Mouse (Mus musculus) MEL (cell line): Measurements from ENCODE around the gene Kndc1. TPM values are rescaled to one million over a fixed set of nuclear protein-coding genes. Genes with fewer than 3 reads are reported as not detected.

Experiments used
- DNase-seq: peaks from one replicate; pipeline ENCODE4 v3.0.0; 2011; ENCODE audit warnings: low read depth, low spot score
- H3K27ac ChIP-seq: 2 replicates; pipeline ENCODE4 v1.5.1; 2012; ENCODE audit warnings: low read depth, mild to moderate bottlenecking, control low read depth, low read length, moderate library complexity; ENCODE audit not compliant: control insufficient read depth
- H3K27me3 ChIP-seq, 2 experiments: fragments of 150-350 bp in 1 of 2; sonication (generic) in 1 of 2; 2 replicates each; pipeline ENCODE4 v1.6.1; 2012; ENCODE audit warnings: low read length in 2 of 2, mild to moderate bottlenecking in 2 of 2, improper control_type of control experiment in 1 of 2, moderate library complexity in 1 of 2; ENCODE audit not compliant: insufficient read depth in 2 of 2, control insufficient read depth in 1 of 2
- H3K36me3 ChIP-seq, 2 experiments: 2 replicates each; pipeline ENCODE4 v1.6.1; 2012 to 2014; ENCODE audit warnings: low read length in 2 of 2, improper control_type of control experiment in 1 of 2, inconsistent platforms in 1 of 2, mild to moderate bottlenecking in 1 of 2; ENCODE audit not compliant: insufficient read depth in 2 of 2, control insufficient read depth in 1 of 2
- H3K4me1 ChIP-seq, 2 experiments: fragments of 150-350 bp in 1 of 2; sonication (generic) in 1 of 2; 2 replicates each; pipeline ENCODE4 v1.6.1; 2012; ENCODE audit warnings: low read length in 2 of 2, improper control_type of control experiment in 1 of 2, mild to moderate bottlenecking in 1 of 2; ENCODE audit not compliant: insufficient read depth in 2 of 2, control insufficient read depth in 1 of 2
- H3K4me3 ChIP-seq, 2 experiments: fragments of 150-350 bp in 1 of 2; sonication (generic) in 1 of 2; 2 replicates each; pipeline ENCODE4 v1.5.1; 2012; ENCODE audit warnings: low read depth in 2 of 2, low read length in 2 of 2, mild to moderate bottlenecking in 2 of 2, moderate library complexity in 2 of 2, control low read depth in 1 of 2, improper control_type of control experiment in 1 of 2; ENCODE audit not compliant: control insufficient read depth in 1 of 2, insufficient read depth in 1 of 2
- H3K79me2 ChIP-seq: 2 replicates; pipeline ENCODE4 v1.6.1; 2012; ENCODE audit warnings: mild to moderate bottlenecking, low read length, moderate library complexity; ENCODE audit not compliant: control insufficient read depth, poor library complexity, insufficient read depth
- H3K9ac ChIP-seq: 2 replicates; pipeline ENCODE4 v1.6.1; 2012; ENCODE audit warnings: low read depth, mild to moderate bottlenecking, control low read depth, low read length, moderate library complexity; ENCODE audit not compliant: control insufficient read depth, poor library complexity, severe bottlenecking
- H3K9me3 ChIP-seq: fragments of 150-350 bp; sonication (generic); replicated peaks from 2 replicates; pipeline ENCODE4 v1.6.1; 2012; ENCODE audit warnings: mild to moderate bottlenecking, low read length, improper control_type of control experiment, moderate library complexity; ENCODE audit not compliant: insufficient read depth
- BHLHE40 ChIP-seq: IDR thresholded peaks from 2 replicates; pipeline ENCODE4 v1.6.1; 2012; ENCODE audit warnings: low read depth, mild to moderate bottlenecking, inconsistent platforms, low read length, improper control_type of control experiment, borderline replicate concordance
- CHD1 ChIP-seq: IDR thresholded peaks from 2 replicates; pipeline ENCODE4 v1.6.1; 2012; ENCODE audit warnings: low read depth, mild to moderate bottlenecking, inconsistent platforms, low read length, improper control_type of control experiment
- CHD2 ChIP-seq: IDR thresholded peaks from 2 replicates; pipeline ENCODE4 v1.6.1; 2011; ENCODE audit warnings: low read length, improper control_type of control experiment
- CTCF ChIP-seq, 3 experiments: IDR thresholded peaks in 2 of 3; conservative IDR thresholded peaks in 1 of 3; 2 replicates each; pipeline ENCODE4 v1.5.1; 2011 to 2012; ENCODE audit warnings: low read length in 3 of 3, low read depth in 2 of 3, mild to moderate bottlenecking in 2 of 3, improper control_type of control experiment in 1 of 3, inconsistent platforms in 1 of 3, mixed read lengths in 1 of 3, moderate library complexity in 1 of 3; ENCODE audit not compliant: control insufficient read depth in 1 of 3, insufficient read depth in 1 of 3, poor library complexity in 1 of 3, severe bottlenecking in 1 of 3
- E2F4 ChIP-seq: IDR thresholded peaks from 2 replicates; pipeline ENCODE4 v1.6.1; 2011; ENCODE audit warnings: low read depth, low read length, improper control_type of control experiment, borderline replicate concordance
- ELF1 ChIP-seq: IDR thresholded peaks from 2 replicates; pipeline ENCODE4 v1.6.1; 2014; ENCODE audit warnings: low read depth, mild to moderate bottlenecking, inconsistent platforms, low read length, improper control_type of control experiment, moderate library complexity
- ETS1 ChIP-seq: IDR thresholded peaks from 2 replicates; pipeline ENCODE4 v1.6.1; 2012; ENCODE audit warnings: low read depth, mild to moderate bottlenecking, inconsistent platforms, low read length, improper control_type of control experiment, moderate library complexity
- GABPA ChIP-seq: IDR thresholded peaks from 2 replicates; pipeline ENCODE4 v1.6.1; 2012; ENCODE audit warnings: low read depth, mild to moderate bottlenecking, inconsistent platforms, low read length, improper control_type of control experiment, moderate library complexity
- MAFK ChIP-seq: IDR thresholded peaks from 2 replicates; pipeline ENCODE4 v1.6.1; 2011; ENCODE audit warnings: low read depth, mild to moderate bottlenecking, low read length, improper control_type of control experiment, borderline replicate concordance
- MAX ChIP-seq: IDR thresholded peaks from 2 replicates; pipeline ENCODE4 v1.6.1; 2011; ENCODE audit warnings: low read length, improper control_type of control experiment
- MAZ ChIP-seq: IDR thresholded peaks from 2 replicates; pipeline ENCODE4 v1.6.1; 2012; ENCODE audit warnings: low read depth, mild to moderate bottlenecking, inconsistent platforms, low read length, improper control_type of control experiment
- MEF2A ChIP-seq: IDR thresholded peaks from 2 replicates; pipeline ENCODE4 v1.6.1; 2014; ENCODE audit warnings: low read depth, mild to moderate bottlenecking, inconsistent platforms, low read length, improper control_type of control experiment; ENCODE audit not compliant: poor library complexity, insufficient replicate concordance, severe bottlenecking; ENCODE audit errors: extremely low read depth
- MXI1 ChIP-seq: IDR thresholded peaks from 2 replicates; pipeline ENCODE4 v1.6.1; 2011; ENCODE audit warnings: mild to moderate bottlenecking, low read depth, low read length, improper control_type of control experiment
- MYC ChIP-seq: IDR thresholded peaks from 2 replicates; pipeline ENCODE4 v1.6.1; 2011; ENCODE audit warnings: low read depth, mild to moderate bottlenecking, low read length, improper control_type of control experiment, moderate library complexity
- POLR2AphosphoS2 ChIP-seq: IDR thresholded peaks from 2 replicates; pipeline ENCODE4 v1.6.1; 2011; ENCODE audit warnings: low read length, improper control_type of control experiment
- POLR2AphosphoS5 ChIP-seq: IDR thresholded peaks from 2 replicates; pipeline ENCODE4 v1.6.1; 2012; ENCODE audit warnings: low read depth, borderline replicate concordance, mild to moderate bottlenecking, inconsistent platforms, low read length, moderate library complexity, mixed read lengths
- SMC3 ChIP-seq: IDR thresholded peaks from 2 replicates; pipeline ENCODE4 v1.6.1; 2011; ENCODE audit warnings: low read depth, low read length, improper control_type of control experiment
- TAL1 ChIP-seq: IDR thresholded peaks from 2 replicates; pipeline ENCODE4 v1.6.1; 2012; ENCODE audit warnings: mild to moderate bottlenecking, inconsistent platforms, low read length, moderate library complexity, mixed read lengths
- USF2 ChIP-seq, 2 experiments: IDR thresholded peaks; 2 replicates each; pipeline ENCODE4 v1.6.1; 2011 to 2012; ENCODE audit warnings: improper control_type of control experiment in 2 of 2, low read length in 2 of 2, borderline replicate concordance in 1 of 2, inconsistent platforms in 1 of 2, low read depth in 1 of 2, mild to moderate bottlenecking in 1 of 2; ENCODE audit not compliant: insufficient read depth in 1 of 2
- ZKSCAN1 ChIP-seq: IDR thresholded peaks from 2 replicates; pipeline ENCODE4 v1.6.1; 2012; ENCODE audit warnings: low read depth, mild to moderate bottlenecking, inconsistent platforms, low read length, improper control_type of control experiment, moderate library complexity
- polyA plus RNA-seq, 2 experiments: library from polyadenylated mRNA; stranded (reverse) in 1 of 2; unstranded in 1 of 2; fragments of >175 nt in 1 of 2; fragments of >200 nt in 1 of 2; gene quantifications; 2 replicates each; pipeline versions ENCODE4 v1.2.1 to v1.2.4; 2012; ENCODE audit warnings: low replicate concordance in 2 of 2, low read depth in 1 of 2; ENCODE audit not compliant: insufficient read length in 2 of 2, insufficient read depth in 1 of 2, missing spikeins in 1 of 2
- total RNA-seq: library from RNA; depleted of rRNA; stranded (reverse); fragments of 300-350 nt; gene quantifications from 2 replicates; pipeline ENCODE4 v1.2.3, GENCODE M21; 2012

Gene Kndc1
- total and polyA plus RNA-seq, 3 experiments = not detected

DNA sequence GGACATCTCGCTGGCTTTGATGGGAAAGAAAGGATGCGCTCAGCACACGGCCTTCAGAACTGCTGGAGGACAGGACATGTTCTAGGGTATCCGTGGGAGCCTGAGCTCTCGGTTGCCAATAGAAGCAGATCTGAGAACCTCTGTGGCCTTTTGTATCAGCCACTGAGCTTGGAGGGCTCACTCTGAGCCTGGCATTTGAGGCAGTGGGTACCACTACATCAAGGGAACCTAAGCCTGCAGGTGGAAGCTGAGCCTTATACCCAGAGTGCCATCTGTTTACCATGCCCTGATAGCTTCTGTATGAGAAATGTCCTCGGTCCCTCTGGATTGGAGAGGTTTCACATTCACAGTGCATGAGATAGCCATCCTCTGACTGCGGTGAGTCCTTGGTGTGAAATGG, 1.8 kb downstream of the Kndc1 start:
- Histone ChIP-seq H3K36me3 (no peaks in the 10 kb centered on the region), H3K27ac (no peak overlapping the region), H3K9ac (no peak overlapping the region), H3K4me1 (no peaks in the 10 kb centered on the region), H3K79me2 (no peaks in the 10 kb centered on the region), H3K9me3 (no peaks in the 10 kb centered on the region)
- no peak for DNase-seq
- TF ChIP-seq CHD1 = no peak
- TF ChIP-seq SMC3 = no peak
- TF ChIP-seq POLR2AphosphoS2 = no peak
- no peak for TF ChIP-seq MEF2A
- no peak for TF ChIP-seq ELF1
- no peak for TF ChIP-seq CTCF (IDR thresholded peaks at IDR 0.05 in 2 of 3, conservative IDR thresholded peaks at IDR 0.05 in 1 of 3; ENCODE audit: control insufficient read depth in 1 of 3, insufficient read depth in 1 of 3, low read depth in 2 of 3, low read length in 3 of 3, poor library complexity in 1 of 3, severe bottlenecking in 1 of 3)
- TF ChIP-seq TAL1 = no peak
- TF ChIP-seq MYC = no peak
- TF ChIP-seq, all 39 proteins: peak for 0
- H3K27me3 ChIP-seq = no peaks in the 10 kb centered on the region
- no peak overlapping the region for H3K4me3 ChIP-seq

DNA sequence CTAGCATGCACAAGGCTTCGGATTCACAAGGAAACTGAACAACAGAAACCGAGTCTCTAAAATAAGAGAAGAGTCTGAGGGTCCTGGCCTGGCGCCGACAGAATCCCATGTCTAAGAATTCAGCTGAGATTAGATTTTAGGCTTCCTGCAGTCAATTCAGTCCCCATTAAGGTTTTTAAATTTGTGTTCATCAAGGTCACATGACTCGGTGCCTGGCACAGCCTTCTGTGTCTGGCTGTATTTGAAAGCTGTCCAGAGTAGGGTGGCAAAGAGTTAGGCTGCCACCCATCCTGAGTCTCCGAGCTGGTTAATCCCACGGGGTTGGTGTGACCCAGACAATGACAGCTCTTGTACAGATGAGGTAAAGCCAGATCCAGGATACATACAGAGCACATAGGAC, 2.3 kb downstream of the Kndc1 start:
- H3K36me3 ChIP-seq = no peaks in the 10 kb centered on the region
- no peaks in the 10 kb centered on the region for H3K79me2 ChIP-seq
- no peak overlapping the region for H3K27ac ChIP-seq
- no peak for DNase-seq
- H3K27me3 ChIP-seq = no peaks in the 10 kb centered on the region
- no peak for TF ChIP-seq ZKSCAN1
- no peak for TF ChIP-seq MXI1
- no peak for TF ChIP-seq POLR2AphosphoS5
- no peak for TF ChIP-seq MAX
- TF ChIP-seq GABPA = no peak
- H3K9me3 ChIP-seq = no peaks in the 10 kb centered on the region
- no peak overlapping the region for H3K4me3 ChIP-seq
- H3K4me1 ChIP-seq = no peaks in the 10 kb centered on the region
- no peak overlapping the region for H3K9ac ChIP-seq

DNA sequence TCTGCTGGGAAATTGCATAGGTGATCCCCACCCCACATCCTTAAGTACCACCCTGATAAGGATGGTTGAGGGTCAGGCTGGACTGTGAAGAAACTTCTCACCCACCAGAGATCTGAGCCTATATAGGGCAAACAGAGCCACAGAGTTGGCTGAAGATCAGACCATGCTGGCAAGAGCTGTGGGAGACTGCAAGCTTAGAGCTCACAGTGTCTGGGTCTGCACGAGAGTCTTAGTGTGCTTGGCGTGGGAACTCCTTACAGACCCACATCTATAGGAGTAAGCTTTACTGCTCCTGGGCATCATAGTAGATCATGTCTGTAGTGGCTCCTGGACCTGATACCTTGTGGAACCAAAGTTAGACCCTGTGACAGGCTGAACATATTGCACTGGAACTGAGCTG, 4.1 kb downstream of the Kndc1 start:
- Histone ChIP-seq H3K79me2 (no peaks in the 10 kb centered on the region), H3K9me3 (no peaks in the 10 kb centered on the region), H3K27ac (no peak overlapping the region), H3K4me1 (no peaks in the 10 kb centered on the region), H3K9ac (no peak overlapping the region), H3K4me3 (no peak overlapping the region), H3K27me3 (no peaks in the 10 kb centered on the region), H3K36me3 (no peaks in the 10 kb centered on the region)
- DNase-seq = no peak
- TF ChIP-seq MEF2A (no peak), BHLHE40 (no peak), USF2 (IDR thresholded peaks at IDR 0.05; ENCODE audit: borderline replicate concordance in 1 of 2, insufficient read depth in 1 of 2, low read depth in 1 of 2, low read length in 2 of 2) (no peak), MAZ (no peak), ETS1 (no peak), CHD2 (no peak), CHD1 (no peak), CTCF (IDR thresholded peaks at IDR 0.05 in 2 of 3, conservative IDR thresholded peaks at IDR 0.05 in 1 of 3; ENCODE audit: control insufficient read depth in 1 of 3, insufficient read depth in 1 of 3, low read depth in 2 of 3, low read length in 3 of 3, poor library complexity in 1 of 3, severe bottlenecking in 1 of 3) (no peak), MAFK (no peak), E2F4 (no peak)
